Mouse (Mus musculus): ENCODE measurements around the gene Pimreg. TPM values are rescaled to one million over a fixed set of nuclear protein-coding genes. Genes with fewer than 3 reads are reported as not detected.

Pimreg gene
- polyA plus RNA-seq (2015; fragmentation: Nextera tagmentation; extraction: Ambion mirVana): 25.1 and 33.8 TPM in 2 replicates

GRCm38 (mm10) chr11:72041768-72042607 lies at the start of gene Pimreg:
TSS of gene Pimreg (plus strand) at chr11:72042032.

GRCm38 (mm10) chr11:72037409-72037808 lies 4.4 kb upstream of the Pimreg start, which contains the start of gene Aipl1:
TSS of gene Aipl1 (minus strand) at chr11:72037509.

Other genes starting within 250 kb of the Pimreg start
- gene Aipl1, start 4.5 kb upstream of the Pimreg start, polyA plus RNA-seq (2015; fragmentation: Nextera tagmentation; extraction: Ambion mirVana): 0.35 and 0.41 TPM in 2 replicates
- 0.07 and 0.16 TPM in 2 replicates for gene Pitpnm3, start 93.7 kb downstream of the Pimreg start, polyA plus RNA-seq (2015; fragmentation: Nextera tagmentation; extraction: Ambion mirVana)
- gene Gm43951, start 164.8 kb downstream of the Pimreg start, polyA plus RNA-seq (2015; fragmentation: Nextera tagmentation; extraction: Ambion mirVana): 0.05 and 0.07 TPM in 2 replicates
- gene 4933427D14Rik, start 165.4 kb downstream of the Pimreg start, polyA plus RNA-seq (2015; fragmentation: Nextera tagmentation; extraction: Ambion mirVana): 6.8 and 8.3 TPM in 2 replicates
- gene Txndc17, start 165.5 kb downstream of the Pimreg start, polyA plus RNA-seq (2015; fragmentation: Nextera tagmentation; extraction: Ambion mirVana): 214 and 269 TPM in 2 replicates
- 54.8 and 92.9 TPM in 2 replicates for gene Med31, start 173.6 kb downstream of the Pimreg start, polyA plus RNA-seq (2015; fragmentation: Nextera tagmentation; extraction: Ambion mirVana)
- gene Slc13a5, start 225.2 kb downstream of the Pimreg start, polyA plus RNA-seq (2015; fragmentation: Nextera tagmentation; extraction: Ambion mirVana): 0.18 TPM in 1 of 2 replicates, not detected in the other

Measured in adrenal gland, postnatal 0 days (tissue).